In genomic region chr13:73039731-73040130, GRCm38 (mm10) we compare ENCODE assay signal across 26 mouse cellular contexts.
"Had no signal": no experiment of that assay in that cellular context is flagged by ENCODE, and none has a peak within 500 bp of the region (broad histone marks: within the 10 kb centered on the region; RNA-seq: fewer than 3 reads in every experiment).

No protein-coding gene starts in this region.

- H3K36me3 ChIP-seq: heart, embryonic 13.5 days; heart, embryonic 15.5 days; hindbrain, embryonic 13.5 days; hindbrain, embryonic 15.5 days; kidney, embryonic 15.5 days; limb, embryonic 10.5 days; limb, embryonic 12.5 days had no signal

- H3K9ac ChIP-seq: forebrain, postnatal 0 days; heart, embryonic 13.5 days; heart, embryonic 15.5 days; hindbrain, embryonic 13.5 days; hindbrain, embryonic 15.5 days; kidney, embryonic 15.5 days; limb, embryonic 12.5 days; liver, embryonic 14.5 days had no signal

- H3K27ac ChIP-seq: heart, adult 2 months; heart, embryonic 13.5 days; heart, embryonic 15.5 days; hindbrain, embryonic 13.5 days; hindbrain, embryonic 15.5 days; hindbrain, postnatal 0 days; kidney, embryonic 15.5 days; kidney, postnatal 0 days; left cerebral cortex, adult 2 months; limb, embryonic 10.5 days; limb, embryonic 12.5 days; liver, embryonic 14.5 days had no signal

- H3K4me3 ChIP-seq: heart, adult 2 months; heart, embryonic 13.5 days; heart, embryonic 15.5 days; hindbrain, embryonic 13.5 days; hindbrain, embryonic 15.5 days; kidney, embryonic 15.5 days; left cerebral cortex, adult 2 months; limb, embryonic 10.5 days; limb, embryonic 12.5 days had no signal

- H3K27me3 ChIP-seq: heart, embryonic 15.5 days; hindbrain, embryonic 15.5 days had no signal

- ATAC-seq: forebrain, postnatal 0 days; hindbrain, postnatal 0 days; intestine, embryonic 16.5 days had no signal

- DNase-seq: forebrain, postnatal 0 days; gastrocnemius, postnatal 10 days; gastrocnemius, postnatal 25 days; heart, adult 11 months; heart, adult 2 months; heart, postnatal 14 days; heart, postnatal 36 days; kidney, adult 11 months; kidney, adult 8-10 months; kidney, postnatal 14 days; kidney, postnatal 36 days; layer of hippocampus, adult 9-11 months; liver had no signal

- H3K4me2 ChIP-seq: heart, embryonic 11.5 days; heart, embryonic 13.5 days; heart, embryonic 15.5 days; hindbrain, embryonic 13.5 days; hindbrain, embryonic 15.5 days; kidney, embryonic 15.5 days; limb, embryonic 12.5 days had no signal

- H3K9me3 ChIP-seq: heart, embryonic 13.5 days; heart, embryonic 15.5 days; hindbrain, embryonic 13.5 days; hindbrain, embryonic 15.5 days; kidney, embryonic 15.5 days; limb, embryonic 10.5 days; limb, embryonic 12.5 days had no signal
